Mouse (Mus musculus): Measurements from ENCODE around the gene Ccr6. TPM values are rescaled to one million over a fixed set of nuclear protein-coding genes. Genes with fewer than 3 reads are reported as not detected.

Ccr6 gene
- polyA plus RNA-seq, 1 experiment from 2014 or later, result not detected

- 75% methylated on average over 15 of the region's 15 CpGs for WGBS
Measured at GRCm38 (mm10) chr17:8238012-8238710, 2.3 kb downstream of the Ccr6 start.

DNA sequence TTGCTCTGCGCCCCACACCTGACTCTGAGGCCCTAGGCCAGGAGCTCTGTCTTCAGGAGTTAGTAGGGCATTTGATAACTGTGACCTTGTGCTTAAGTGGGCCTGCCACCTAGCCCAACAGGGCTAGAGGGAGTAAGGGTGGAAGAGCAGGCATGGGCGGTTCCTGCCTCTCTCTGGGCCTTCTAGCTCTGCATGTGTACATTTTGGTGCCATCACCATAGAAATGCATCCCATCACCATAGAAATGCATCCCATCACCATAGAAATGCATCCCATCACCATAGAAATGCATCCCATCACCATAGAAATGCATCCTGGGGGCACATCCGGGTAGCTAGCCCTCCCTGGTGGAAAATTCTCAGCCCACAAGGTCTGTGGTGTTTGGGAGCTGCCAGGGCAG lies 3.7 kb downstream of the Ccr6 start:
- Histone ChIP-seq H3K9ac (no peak overlapping the region), H3K4me3 (no peak overlapping the region), H3K9me3 (no peaks in the 10 kb centered on the region), H3K36me3 (no peaks in the 10 kb centered on the region), H3K4me2 (replicated peaks) (no peak overlapping the region), H3K4me1 (no peaks in the 10 kb centered on the region), H3K27ac (no peak overlapping the region), H3K27me3 (no peaks in the 10 kb centered on the region)
- ATAC-seq (ENCODE audit: low FRiP score, low read depth), result no peak
- WGBS, result 78% methylated on average over 3 of the region's 3 CpGs

More at GRCm38 (mm10) chr17:8238012-8238710, 2.3 kb downstream of the Ccr6 start:
- H3K9me3 ChIP-seq, result no peaks in the 10 kb centered on the region
- no peak overlapping the region for H3K27ac ChIP-seq
- H3K4me2 ChIP-seq (replicated peaks), result no peak overlapping the region
- H3K9ac ChIP-seq, result no peak overlapping the region
- H3K27me3 ChIP-seq, result no peaks in the 10 kb centered on the region
- no peak for ATAC-seq (ENCODE audit: low FRiP score, low read depth)
- H3K36me3 ChIP-seq, result no peaks in the 10 kb centered on the region
- no peak overlapping the region for H3K4me3 ChIP-seq
- H3K4me1 ChIP-seq, result no peaks in the 10 kb centered on the region

DNA sequence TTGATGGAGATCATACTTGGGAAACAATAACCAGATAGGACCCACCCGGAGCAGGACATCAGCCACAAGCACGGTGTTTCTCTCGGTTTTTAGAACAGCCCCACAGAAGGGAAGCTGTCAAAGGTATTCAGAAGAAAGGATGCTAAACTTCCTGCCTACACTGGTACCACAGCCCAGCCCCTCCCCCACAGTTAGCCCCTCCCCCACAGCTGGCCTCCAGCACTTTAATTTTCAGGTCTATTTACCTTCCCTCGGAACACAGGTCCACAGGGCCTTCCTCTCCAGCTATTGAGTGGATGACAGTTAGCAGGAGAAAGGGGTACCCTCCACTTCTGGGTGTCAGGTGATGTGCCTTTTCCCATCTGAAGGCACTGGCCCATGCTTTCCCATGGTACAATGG lies 4.7 kb downstream of the Ccr6 start:
- 71% methylated on average over 4 of the region's 4 CpGs for WGBS
- Histone ChIP-seq H3K9ac (no peak overlapping the region), H3K4me2 (replicated peaks) (no peak overlapping the region), H3K4me3 (no peak overlapping the region), H3K9me3 (no peaks in the 10 kb centered on the region), H3K27me3 (peaks cover 2% of the 10 kb centered on the region; the same call in 1 of the 2 replicates), H3K36me3 (no peaks in the 10 kb centered on the region), H3K4me1 (no peaks in the 10 kb centered on the region), H3K27ac (no peak overlapping the region)
- no peak for ATAC-seq (ENCODE audit: low FRiP score, low read depth)

DNA sequence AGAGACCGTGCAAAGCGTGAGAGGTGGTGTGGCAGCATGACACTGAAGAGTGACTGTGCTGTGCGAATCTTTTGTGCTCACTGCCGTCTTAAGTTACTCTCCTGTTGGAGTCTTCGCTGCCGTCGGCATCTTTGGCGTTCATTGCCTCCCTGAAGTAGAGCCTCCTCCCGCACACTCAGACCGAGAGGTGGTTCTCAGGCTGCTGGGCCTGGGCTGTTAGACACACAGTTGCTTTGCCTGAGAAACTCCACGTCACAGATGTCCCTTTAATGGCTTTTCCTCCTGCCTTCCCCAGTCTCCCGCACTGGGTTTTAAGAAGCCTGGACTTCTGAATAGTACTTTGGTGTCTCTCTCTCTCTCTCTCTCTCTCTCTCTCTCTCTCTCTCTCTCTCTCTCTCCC lies 5.8 kb downstream of the Ccr6 start:
- Histone ChIP-seq H3K9me3 (no peaks in the 10 kb centered on the region), H3K27me3 (peaks cover 2% of the 10 kb centered on the region; the same call in 1 of the 2 replicates), H3K4me3 (no peak overlapping the region), H3K27ac (no peak overlapping the region), H3K4me1 (no peaks in the 10 kb centered on the region; the same call in 1 of the 2 replicates), H3K9ac (no peak overlapping the region), H3K4me2 (replicated peaks) (no peak overlapping the region), H3K36me3 (no peaks in the 10 kb centered on the region)
- 68% methylated on average over 12 of the region's 12 CpGs for WGBS
- no peak for ATAC-seq (ENCODE audit: low FRiP score, low read depth)

DNA sequence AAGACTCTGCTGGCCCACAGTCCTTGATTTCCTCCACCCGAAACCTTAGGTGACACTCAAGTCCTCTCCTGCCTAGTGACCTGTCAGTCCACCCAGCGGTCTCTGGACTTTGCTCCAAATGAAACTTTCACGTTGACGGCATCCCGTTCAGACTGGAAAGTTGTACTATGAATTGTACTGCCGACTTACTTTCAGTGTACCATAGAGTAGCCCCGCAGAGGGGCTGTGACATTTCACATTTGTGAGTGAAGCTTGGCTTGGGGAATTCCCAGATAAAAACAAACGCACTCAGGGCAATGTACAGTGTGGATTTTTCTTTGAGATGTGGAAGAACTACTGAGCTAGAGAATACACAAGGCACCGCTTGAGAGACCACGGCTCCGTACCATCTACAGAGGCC lies 6.3 kb downstream of the Ccr6 start:
- Histone ChIP-seq H3K27me3 (peaks cover 2% of the 10 kb centered on the region; the same call in 1 of the 2 replicates), H3K9ac (no peak overlapping the region), H3K27ac (no peak overlapping the region), H3K36me3 (no peaks in the 10 kb centered on the region), H3K9me3 (no peaks in the 10 kb centered on the region), H3K4me1 (no peaks in the 10 kb centered on the region; the same call in 1 of the 2 replicates), H3K4me2 (replicated peaks) (no peak overlapping the region), H3K4me3 (no peak overlapping the region)
- ATAC-seq (ENCODE audit: low FRiP score, low read depth), result no peak
- 89% methylated on average over 11 of the region's 11 CpGs for WGBS

DNA sequence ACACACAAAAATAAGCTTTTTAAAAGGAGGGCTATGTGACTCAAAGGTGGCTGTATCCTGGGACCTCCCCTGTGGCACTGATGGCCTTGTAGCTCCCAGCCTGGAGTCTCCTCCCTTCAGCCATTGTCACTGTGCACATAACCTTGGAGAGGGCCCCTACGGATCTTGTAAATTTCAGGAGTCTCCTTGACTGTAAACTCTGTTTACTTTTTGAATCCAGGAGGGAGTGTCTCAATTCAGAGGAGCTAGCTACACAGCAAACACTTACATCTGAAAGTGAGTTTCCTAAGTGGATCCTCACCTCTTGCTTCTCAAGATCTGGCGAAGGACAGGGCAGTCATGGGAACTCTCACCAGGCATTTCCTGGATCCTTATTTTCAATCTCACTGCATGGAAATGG lies 8.3 kb downstream of the Ccr6 start:
- Histone ChIP-seq H3K4me2 (replicated peaks) (no peak overlapping the region), H3K27ac (no peak overlapping the region), H3K27me3 (peaks cover 2% of the 10 kb centered on the region; the same call in 1 of the 2 replicates), H3K9ac (no peak overlapping the region), H3K4me3 (no peak overlapping the region), H3K4me1 (no peaks in the 10 kb centered on the region; the same call in 1 of the 2 replicates), H3K36me3 (no peaks in the 10 kb centered on the region), H3K9me3 (no peaks in the 10 kb centered on the region)
- ATAC-seq (ENCODE audit: low FRiP score, low read depth), result no peak
- WGBS, result 74% methylated on average over 2 of the region's 2 CpGs

- no peak overlapping the region for H3K9ac ChIP-seq
- H3K27me3 ChIP-seq, result peaks cover 6% of the 10 kb centered on the region; the same call in 1 of the 2 replicates
- no peak overlapping the region for H3K4me2 ChIP-seq (replicated peaks)
- no peaks in the 10 kb centered on the region; the same call in 1 of the 2 replicates for H3K4me1 ChIP-seq
- no peak for ATAC-seq (ENCODE audit: low FRiP score, low read depth)
- no peak overlapping the region for H3K4me3 ChIP-seq
- 76% methylated on average over 4 of the region's 4 CpGs for WGBS
- no peak overlapping the region for H3K27ac ChIP-seq
- no peaks in the 10 kb centered on the region for H3K36me3 ChIP-seq
- H3K9me3 ChIP-seq, result no peaks in the 10 kb centered on the region
Measured at GRCm38 (mm10) chr17:8246102-8246754, 10.4 kb downstream of the Ccr6 start.

DNA sequence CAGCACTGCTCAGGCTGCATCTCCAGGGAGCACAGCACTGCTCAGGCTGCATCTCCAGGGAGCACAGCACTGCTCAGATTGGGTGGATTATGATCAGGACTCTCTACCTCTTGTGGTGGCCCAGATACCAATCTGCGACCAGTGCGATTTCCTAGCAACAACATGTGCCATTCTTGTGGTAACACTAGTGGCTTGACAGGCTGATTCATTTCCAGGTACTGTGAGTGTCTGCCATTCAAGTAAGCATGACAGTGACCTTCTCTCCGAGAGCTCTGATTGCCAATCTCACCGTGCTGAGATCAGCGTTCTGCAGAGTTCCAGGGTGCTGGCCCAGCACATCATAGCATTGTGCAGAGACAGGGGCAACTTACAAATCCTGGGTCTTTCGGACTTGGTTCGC lies 15.9 kb downstream of the Ccr6 start:
- no peak for ATAC-seq (ENCODE audit: low FRiP score, low read depth)
- Histone ChIP-seq H3K27me3 (0 out of 2 replicates have a peak, but pooled peaks cover 8% of the 10 kb centered on the region), H3K4me3 (no peak overlapping the region), H3K27ac (no peak overlapping the region), H3K36me3 (no peaks in the 10 kb centered on the region), H3K4me1 (no peaks in the 10 kb centered on the region), H3K9me3 (no peaks in the 10 kb centered on the region), H3K9ac (no peak overlapping the region), H3K4me2 (replicated peaks) (no peak overlapping the region)
- 90% methylated on average over 7 of the region's 7 CpGs for WGBS

- no peak overlapping the region for H3K27ac ChIP-seq
- H3K4me1 ChIP-seq, result no peaks in the 10 kb centered on the region
- H3K4me3 ChIP-seq, result no peak overlapping the region
- H3K36me3 ChIP-seq, result no peaks in the 10 kb centered on the region
- no peak for ATAC-seq (ENCODE audit: low FRiP score, low read depth)
- H3K9ac ChIP-seq, result no peak overlapping the region
- H3K27me3 ChIP-seq, result 0 out of 2 replicates have a peak, but pooled peaks cover 8% of the 10 kb centered on the region
- no peaks in the 10 kb centered on the region for H3K9me3 ChIP-seq
- H3K4me2 ChIP-seq (replicated peaks), result no peak overlapping the region
Measured at GRCm38 (mm10) chr17:8254268-8254667, 18.4 kb downstream of the Ccr6 start.

GRCm38 (mm10) chr17:8254914-8255313 lies 19.1 kb downstream of the Ccr6 start:
- ATAC-seq (ENCODE audit: low FRiP score, low read depth), result no peak
- H3K9ac ChIP-seq, result no peak overlapping the region

DNA sequence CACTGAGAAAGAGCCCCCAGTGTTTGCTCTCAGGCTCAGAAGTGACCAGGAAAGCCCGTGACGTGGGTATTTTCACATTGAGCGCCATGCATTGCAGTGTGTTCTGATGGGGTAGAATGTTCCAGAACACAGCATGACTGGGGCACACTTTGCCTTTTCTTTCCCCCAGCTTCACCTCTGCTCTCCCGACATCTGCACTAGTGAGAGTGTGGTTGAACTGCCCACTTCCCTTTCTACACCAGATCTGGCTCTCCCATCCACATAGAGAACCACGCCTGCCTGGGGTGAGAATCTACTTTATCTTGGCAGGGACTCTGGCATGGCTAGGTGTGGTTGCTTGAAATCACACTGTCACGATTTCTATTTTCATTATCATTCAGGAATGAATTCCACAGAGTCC lies 19.7 kb downstream of the Ccr6 start:
- H3K27ac ChIP-seq, result no peak overlapping the region

More at GRCm38 (mm10) chr17:8254914-8255313, 19.1 kb downstream of the Ccr6 start:
- 72% methylated on average over 3 of the region's 3 CpGs for WGBS
- H3K4me3 ChIP-seq, result no peak overlapping the region
- H3K36me3 ChIP-seq, result no peaks in the 10 kb centered on the region
- no peaks in the 10 kb centered on the region for H3K9me3 ChIP-seq
- no peak overlapping the region for H3K4me2 ChIP-seq (replicated peaks)
- no peaks in the 10 kb centered on the region for H3K4me1 ChIP-seq
- H3K27me3 ChIP-seq, result 0 out of 2 replicates have a peak, but pooled peaks cover 5% of the 10 kb centered on the region
- H3K27ac ChIP-seq, result no peak overlapping the region

DNA sequence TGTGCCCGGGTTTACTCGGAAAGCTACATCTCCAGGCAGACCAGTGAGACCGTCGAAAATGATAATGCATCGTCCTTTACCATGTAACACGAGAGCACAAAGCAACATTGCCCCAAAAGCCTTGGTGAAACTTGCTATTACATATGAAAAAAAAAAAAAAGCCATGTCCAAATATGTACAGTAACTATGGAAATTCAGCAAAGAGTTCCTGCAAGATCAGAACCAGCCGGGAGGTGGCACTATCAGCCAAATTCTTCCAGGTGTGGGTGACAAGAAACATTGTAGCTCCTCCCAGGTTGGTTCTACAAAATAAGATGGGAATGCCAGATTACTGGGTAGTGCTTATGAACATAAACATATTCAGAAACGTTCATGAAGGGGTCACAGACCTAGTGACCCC lies 21.1 kb downstream of the Ccr6 start:
- Histone ChIP-seq H3K36me3 (no peaks in the 10 kb centered on the region), H3K9ac (no peak overlapping the region), H3K4me3 (no peak overlapping the region), H3K27ac (no peak overlapping the region), H3K4me1 (no peaks in the 10 kb centered on the region), H3K27me3 (0 out of 2 replicates have a peak, but pooled peaks cover 7% of the 10 kb centered on the region), H3K4me2 (replicated peaks) (no peak overlapping the region), H3K9me3 (no peaks in the 10 kb centered on the region)
- WGBS, result 74% methylated on average over 8 of the region's 8 CpGs
- no peak for ATAC-seq (ENCODE audit: low FRiP score, low read depth)

More for the DNA sequence above, 19.7 kb downstream of the Ccr6 start:
- H3K9ac ChIP-seq, result no peak overlapping the region
- H3K36me3 ChIP-seq, result no peaks in the 10 kb centered on the region
- no peak overlapping the region for H3K4me2 ChIP-seq (replicated peaks)
- no peaks in the 10 kb centered on the region for H3K4me1 ChIP-seq
- 80% methylated on average over 6 of the region's 6 CpGs for WGBS
- ATAC-seq (ENCODE audit: low FRiP score, low read depth), result no peak
- no peak overlapping the region for H3K4me3 ChIP-seq
- H3K27me3 ChIP-seq, result 0 out of 2 replicates have a peak, but pooled peaks cover 5% of the 10 kb centered on the region
- H3K9me3 ChIP-seq, result no peaks in the 10 kb centered on the region

All from limb, embryonic 13.5 days (tissue).